Mouse (Mus musculus) lung, adult 2 months (tissue): Measurements from ENCODE around the gene Sox2. TPM values are rescaled to one million over a fixed set of nuclear protein-coding genes. Genes with fewer than 3 reads are reported as not detected.
A peak's percentile ranks its signal among the peaks of the same experiment; 100 is the strongest.

Source experiments
- DNase-seq: peaks from one replicate; pipeline ENCODE4 v3.0.0; 2022
- H3K4me1 ChIP-seq: fragments of 200-500 bp; 2 replicates; pipeline ENCODE4 v1.6.1; 2011; ENCODE audit warnings: low read length; ENCODE audit not compliant: control insufficient read depth, insufficient read depth
- H3K4me3 ChIP-seq: fragments of 200-500 bp; replicated peaks from 2 replicates; pipeline ENCODE3; 2011; ENCODE audit warnings: low read depth, mild to moderate bottlenecking, control low read depth, low read length; ENCODE audit errors: extremely low read depth
- CTCF ChIP-seq: fragments of 200-500 bp; IDR thresholded peaks from 2 replicates; pipeline ENCODE4 v1.5.1; 2011; ENCODE audit warnings: mild to moderate bottlenecking, low read length, control low read depth; ENCODE audit not compliant: insufficient read depth
- POLR2A ChIP-seq: fragments of 200-500 bp; IDR thresholded peaks from 2 replicates; pipeline ENCODE4 v1.6.1; 2011; ENCODE audit warnings: low read depth, mild to moderate bottlenecking, control low read depth, low read length, borderline replicate concordance; ENCODE audit errors: extremely low read depth
- WGBS: fragments of 180-500 bp; shearing (Covaris S2); methylation state at CpG from one replicate; pipeline ENCODE4 v1.1.7; 2018; 5-methylcytosine and 5-hydroxymethylcytosine counted together
- polyA plus RNA-seq: library from polyadenylated mRNA; depleted of rRNA; stranded (reverse); fragments of >200 nt; gene quantifications from 2 replicates; pipeline ENCODE4 v1.2.3, GENCODE M21; 2012; rRNA removed

Sox2 gene
- polyA plus RNA-seq = 14.2 and 16.0 TPM in 2 replicates

DNA sequence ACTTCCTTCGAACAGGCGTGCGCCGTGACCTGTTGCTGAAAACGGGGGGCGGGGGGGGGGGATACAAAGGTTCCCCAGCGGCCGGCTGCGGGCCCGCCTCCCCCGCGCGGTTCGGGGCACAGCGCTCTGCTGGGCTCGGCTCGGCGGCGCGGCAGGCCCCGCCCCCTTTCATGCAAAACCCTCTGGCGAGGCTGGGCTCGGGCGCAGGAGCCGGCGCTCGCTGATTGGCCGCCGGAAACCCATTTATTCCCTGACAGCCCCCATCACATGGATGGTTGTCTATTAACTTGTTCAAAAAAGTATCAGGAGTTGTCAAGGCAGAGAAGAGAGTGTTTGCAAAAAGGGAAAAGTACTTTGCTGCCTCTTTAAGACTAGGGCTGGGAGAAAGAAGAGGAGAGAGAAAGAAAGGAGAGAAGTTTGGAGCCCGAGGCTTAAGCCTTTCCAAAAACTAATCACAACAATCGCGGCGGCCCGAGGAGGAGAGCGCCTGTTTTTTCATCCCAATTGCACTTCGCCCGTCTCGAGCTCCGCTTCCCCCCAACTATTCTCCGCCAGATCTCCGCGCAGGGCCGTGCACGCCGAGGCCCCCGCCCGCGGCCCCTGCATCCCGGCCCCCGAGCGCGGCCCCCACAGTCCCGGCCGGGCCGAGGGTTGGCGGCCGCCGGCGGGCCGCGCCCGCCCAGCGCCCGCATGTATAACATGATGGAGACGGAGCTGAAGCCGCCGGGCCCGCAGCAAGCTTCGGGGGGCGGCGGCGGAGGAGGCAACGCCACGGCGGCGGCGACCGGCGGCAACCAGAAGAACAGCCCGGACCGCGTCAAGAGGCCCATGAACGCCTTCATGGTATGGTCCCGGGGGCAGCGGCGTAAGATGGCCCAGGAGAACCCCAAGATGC is at the start of gene Sox2:
Gene Sox2, plus strand, starts transcription at position 680 of the 895 bp plus-strand sequence.
- Histone ChIP-seq H3K4me3 (peak within 1 kb of the TSS; percentile 39), H3K4me1 (no peaks in the 10 kb centered on the region)
- DNase-seq = peak; percentile 60
- TF ChIP-seq POLR2A (no peak), CTCF (no peak)
- 2% methylated on average over 75 of the region's 86 CpGs for WGBS

DNA sequence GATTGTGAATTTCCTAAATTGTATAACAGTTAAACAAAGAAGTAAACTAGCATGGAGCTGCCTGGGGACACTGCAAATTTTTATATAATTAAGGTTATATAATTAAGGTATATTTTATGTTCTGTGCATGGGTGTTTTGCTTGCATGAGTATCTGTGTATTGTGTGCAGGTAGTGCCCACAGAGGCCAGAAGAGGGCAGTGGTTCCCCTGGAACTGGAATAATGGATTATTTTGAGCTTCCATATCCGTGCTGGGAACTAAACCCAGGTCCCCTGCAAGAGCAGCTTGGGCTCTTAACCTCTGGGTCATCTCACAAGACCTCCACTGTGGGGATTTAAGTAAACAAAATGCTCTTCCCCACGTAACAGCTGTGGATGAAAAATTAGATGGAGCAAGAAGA is 49.1 kb upstream of the Sox2 start:
- TF ChIP-seq CTCF (no peak), POLR2A (no peak)
- no peaks in the 10 kb centered on the region for H3K4me1 ChIP-seq
- no peak overlapping the region for H3K4me3 ChIP-seq
- 58% methylated on average over 2 of the region's 2 CpGs for WGBS
- no peak for DNase-seq

- Histone ChIP-seq H3K4me3 (no peak overlapping the region), H3K4me1 (no peaks in the 10 kb centered on the region)
- no peak for DNase-seq
- WGBS = 73% methylated on average over 7 of the region's 7 CpGs
- no peak for TF ChIP-seq POLR2A
- TF ChIP-seq CTCF = no peak
These were observed 36.1 kb upstream of the Sox2 start for GRCm38 (mm10) chr3:34614107-34614506.

DNA sequence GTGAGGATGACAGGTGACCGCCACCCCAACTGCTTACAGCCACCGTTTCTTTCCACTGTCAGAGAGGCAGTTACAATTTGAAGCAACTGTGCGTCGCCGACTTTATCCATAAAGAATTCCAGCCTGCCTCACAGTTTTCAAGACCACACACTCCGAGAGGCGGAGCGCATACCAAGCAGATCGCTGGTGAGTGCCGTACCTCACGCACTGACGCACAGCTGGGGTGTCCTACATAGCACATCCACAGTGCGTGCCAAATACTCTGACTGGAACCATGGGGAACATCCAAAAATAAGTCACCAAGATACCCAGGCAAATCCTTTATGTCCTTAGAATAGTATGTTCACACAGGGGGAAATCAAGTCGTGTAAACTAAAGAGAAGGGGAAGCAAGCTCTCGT is 34.7 kb upstream of the Sox2 start:
- 61% methylated on average over 15 of the region's 15 CpGs for WGBS
- Histone ChIP-seq H3K4me3 (no peak overlapping the region), H3K4me1 (no peaks in the 10 kb centered on the region)
- no peak for TF ChIP-seq CTCF
- TF ChIP-seq POLR2A = no peak
- no peak for DNase-seq

GRCm38 (mm10) chr3:34618934-34619333 is 31.3 kb upstream of the Sox2 start:
- Histone ChIP-seq H3K4me1 (no peaks in the 10 kb centered on the region), H3K4me3 (no peak overlapping the region)
- 65% methylated on average over 7 of the region's 7 CpGs for WGBS
- no peak for DNase-seq
- TF ChIP-seq POLR2A (no peak), CTCF (no peak)

- TF ChIP-seq POLR2A = no peak
- 58% methylated on average over 4 of the region's 4 CpGs for WGBS
- H3K4me1 ChIP-seq = no peaks in the 10 kb centered on the region
- no peak for DNase-seq
- H3K4me3 ChIP-seq = no peak overlapping the region
These were observed 30.1 kb upstream of the Sox2 start for GRCm38 (mm10) chr3:34620121-34620520.

DNA sequence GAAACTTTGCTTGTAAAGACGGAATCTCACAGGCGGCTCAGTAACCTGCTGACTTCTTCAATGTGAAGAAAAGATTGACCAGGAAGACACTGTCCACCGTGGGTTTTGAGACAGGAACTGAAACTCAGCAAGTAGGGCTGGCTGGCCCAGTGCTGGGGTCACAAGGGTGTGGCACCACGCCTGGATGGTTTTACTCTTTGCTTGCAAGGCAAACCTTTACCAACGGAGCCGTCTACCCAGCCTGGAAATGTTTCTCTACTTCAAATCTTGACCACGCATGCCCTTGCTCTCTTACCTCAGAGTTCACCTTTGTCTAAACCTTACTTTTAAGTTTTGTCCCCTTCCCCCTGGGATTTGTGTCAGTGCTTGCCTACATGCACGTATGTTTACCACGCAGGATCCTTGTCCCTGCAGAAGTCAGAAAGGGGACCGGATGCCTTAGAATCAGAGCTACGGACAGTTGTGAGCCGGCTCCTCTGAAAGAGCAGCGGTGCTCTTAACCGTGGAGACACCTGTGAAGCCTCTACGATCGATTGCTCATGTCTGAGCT is 25.4 kb upstream of the Sox2 start:
- Histone ChIP-seq H3K4me3 (no peak overlapping the region), H3K4me1 (no peaks in the 10 kb centered on the region)
- TF ChIP-seq CTCF = no peak
- no peak for TF ChIP-seq POLR2A
- 83% methylated on average over 16 of the region's 16 CpGs for WGBS
- no peak for DNase-seq

DNA sequence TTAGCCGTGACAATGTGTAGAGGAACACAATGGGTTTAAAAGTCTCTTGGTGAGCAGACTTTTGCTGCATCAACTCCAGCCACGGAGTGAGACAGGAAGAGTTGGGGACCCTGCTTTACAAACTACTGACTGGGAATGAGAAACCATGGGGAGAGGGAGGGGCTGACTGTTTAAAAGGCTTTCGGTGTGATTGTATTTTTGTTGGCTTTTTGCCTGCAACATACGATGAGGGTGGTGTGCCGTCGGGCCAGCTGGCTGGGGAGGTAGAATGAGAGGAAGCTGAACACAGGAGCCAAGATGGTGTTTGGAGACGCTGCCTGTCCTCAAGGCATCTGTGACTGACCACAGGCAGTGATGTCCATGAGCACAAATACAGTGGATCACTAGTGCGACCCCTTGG is 23.7 kb upstream of the Sox2 start:
- no peak overlapping the region for H3K4me3 ChIP-seq
- no peak for DNase-seq
- 67% methylated on average over 8 of the region's 8 CpGs for WGBS
- TF ChIP-seq CTCF = no peak
- TF ChIP-seq POLR2A = no peak
- no peaks in the 10 kb centered on the region for H3K4me1 ChIP-seq

DNA sequence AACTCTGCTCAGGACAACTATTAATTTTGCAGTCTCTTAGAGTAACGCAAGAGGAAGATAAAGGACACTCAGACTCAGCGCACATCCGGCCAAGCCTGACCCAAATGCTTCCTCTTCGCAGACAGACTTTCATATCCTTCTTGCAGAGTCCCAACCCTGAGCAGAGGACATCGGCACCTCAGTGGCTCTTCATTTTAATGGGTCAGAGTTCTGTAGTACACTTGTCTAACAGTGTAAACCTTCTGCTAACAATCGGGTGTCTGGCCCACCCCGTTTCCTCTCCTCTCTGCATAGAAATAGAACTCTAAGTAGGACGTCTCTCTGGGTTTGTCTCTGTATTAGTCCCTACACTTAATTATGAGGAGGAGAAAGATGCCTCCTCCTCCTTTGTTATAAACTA is 20.2 kb upstream of the Sox2 start:
- TF ChIP-seq CTCF (no peak), POLR2A (no peak)
- Histone ChIP-seq H3K4me1 (no peaks in the 10 kb centered on the region), H3K4me3 (no peak overlapping the region)
- WGBS = 60% methylated on average over 8 of the region's 8 CpGs
- DNase-seq = no peak

- DNase-seq = no peak
- Histone ChIP-seq H3K4me3 (no peak overlapping the region), H3K4me1 (no peaks in the 10 kb centered on the region)
- TF ChIP-seq POLR2A = no peak
- TF ChIP-seq CTCF = no peak
- 33% methylated on average over 1 of the region's 1 CpGs for WGBS
These were observed 19.5 kb upstream of the Sox2 start for GRCm38 (mm10) chr3:34630736-34631135.
